Mouse (Mus musculus) intestine, embryonic 16.5 days (tissue): ENCODE results near the gene Trmt2a. TPM values are rescaled to one million over a fixed set of nuclear protein-coding genes. Genes with fewer than 3 reads are reported as not detected.

Source experiments
- microRNA counts: library from miRNA; unstranded; fragments of <30 nt; microRNA quantifications from one replicate; lab custom pipeline; 2016
- microRNA-seq: library from miRNA; unstranded; fragments of <30 nt; microRNA quantifications from one replicate; pipeline ENCODE4, GENCODE M21; 2016
- polyA plus RNA-seq: library from polyadenylated mRNA; unstranded; fragments of >200 nt; fragmentation: Nextera tagmentation; extraction: Ambion mirVana; gene quantifications from 2 replicates; pipeline ENCODE4 v1.2.1, GENCODE M21; 2015

The Trmt2a gene
- polyA plus RNA-seq, 1 experiment from 2014 or later = 107 TPM

MicroRNA genes within 50 kb of the gene (microRNA counts, 519-probe panel; counts per million panel counts)
- microRNA mmu-miR-1306 (lab: Ali Mortazavi, UCI) = 1,874 counts per million, percentile 35 among the panel's probes with 10 or more counts

Small RNA genes within 50 kb of the gene (microRNA-seq; reads per million reads assigned to microRNA genes)
- gene Gm24572 (1.6 reads per million), gene Mir1306 (164 reads per million, percentile 54 among the genes with 10 or more reads in this experiment)

Other genes with a start within 250 kb of the Trmt2a start
- 77.0 and 77.1 TPM in 2 replicates for gene Dgcr6, start 195.8 kb upstream of the Trmt2a start, polyA plus RNA-seq
- 20.1 and 24.4 TPM in 2 replicates for gene Prodh, start 158.5 kb upstream of the Trmt2a start, polyA plus RNA-seq
- 0.73 and 2.4 TPM in 2 replicates for gene Rtn4r, start 121.0 kb upstream of the Trmt2a start, polyA plus RNA-seq
- not detected in 2 replicates for gene Ccdc188, start 30.8 kb upstream of the Trmt2a start, polyA plus RNA-seq
- gene Zdhhc8, start 13.5 kb upstream of the Trmt2a start, polyA plus RNA-seq = 4.1 TPM in 2 replicates
- 419 and 484 TPM in 2 replicates for gene Ranbp1, start 53 bp downstream of the Trmt2a start, polyA plus RNA-seq
- gene Gm49776, start 9.6 kb downstream of the Trmt2a start, polyA plus RNA-seq = 1.7 TPM in 1 of 2 replicates, not detected in the other
- 17.0 and 18.9 TPM in 2 replicates for gene Dgcr8, start 40.6 kb downstream of the Trmt2a start, polyA plus RNA-seq
- gene Tango2, start 99.4 kb downstream of the Trmt2a start, polyA plus RNA-seq = 62.4 and 69.8 TPM in 2 replicates
- 18.4 and 21.7 TPM in 2 replicates for gene Arvcf, start 99.5 kb downstream of the Trmt2a start, polyA plus RNA-seq
- 28.4 and 29.8 TPM in 2 replicates for gene Txnrd2, start 177.7 kb downstream of the Trmt2a start, polyA plus RNA-seq
- 109 and 110 TPM in 2 replicates for gene Comt, start 178.2 kb downstream of the Trmt2a start, polyA plus RNA-seq